Mouse (Mus musculus) testis, adult 2 months (tissue): Measurements from ENCODE around the gene Fam171a1.

Experiments
- CTCF ChIP-seq: fragments of 200-500 bp; IDR thresholded peaks from 2 replicates; pipeline ENCODE4 v1.5.1; 2012; ENCODE audit warnings: low read depth, mild to moderate bottlenecking, inconsistent platforms, low read length, moderate library complexity; ENCODE audit not compliant: control insufficient read depth, insufficient read depth, insufficient replicate concordance
- POLR2A ChIP-seq: fragments of 200-500 bp; IDR thresholded peaks from 2 replicates; pipeline ENCODE4 v1.6.1; 2012; ENCODE audit warnings: low read depth, mild to moderate bottlenecking, inconsistent platforms, low read length, moderate library complexity; ENCODE audit not compliant: control insufficient read depth

GRCm38 (mm10) chr2:3273349-3273748 is 159.3 kb downstream of the Fam171a1 start:
- TF ChIP-seq CTCF (no peak), POLR2A (no peak)
